Mouse (Mus musculus) monocyte, adult 5-6 weeks (primary cell): Measurements from ENCODE around the gene Rasgrf1. TPM values are rescaled to one million over a fixed set of nuclear protein-coding genes. Genes with fewer than 3 reads are reported as not detected.

ENCODE experiments used
- ATAC-seq: fragments of 153-309, 156-312 bp; replicated peaks from 2 replicates; pipeline ENCODE4 v1.8.0; 2017; ENCODE audit warnings: mild to moderate bottlenecking; ENCODE audit not compliant: low TSS enrichment, insufficient number of reproducible peaks, severe bottlenecking, poor library complexity, low FRiP score
- total RNA-seq: library from RNA; stranded (forward); fragments of 200-1000, 200-491, 200-594 nt; gene quantifications from 3 replicates; pipeline ENCODE4 v1.2.3, GENCODE M21; 2017

Rasgrf1 gene
- total RNA-seq, 1 experiment from 2014 or later, result 0.29 TPM

DNA sequence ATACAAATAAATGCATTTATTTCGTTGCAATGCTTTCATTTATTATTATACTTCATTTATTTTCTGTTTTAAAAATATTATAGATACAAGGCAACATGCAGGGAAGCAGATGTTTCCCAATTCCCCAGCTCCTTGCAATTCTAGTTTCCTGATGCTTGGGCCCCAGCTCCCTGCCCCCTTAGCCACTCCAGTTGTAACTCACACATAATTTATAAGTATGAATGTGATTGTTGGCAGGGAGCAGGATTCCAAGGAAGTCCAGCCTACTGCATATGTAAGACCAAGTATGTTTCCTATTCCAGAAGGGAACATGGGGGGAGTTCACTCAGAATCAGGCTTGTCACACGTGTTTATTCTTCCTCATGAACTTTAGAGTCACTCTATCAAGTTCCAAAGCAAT lies 102.1 kb downstream of the Rasgrf1 start:
- ATAC-seq, result no peak

DNA sequence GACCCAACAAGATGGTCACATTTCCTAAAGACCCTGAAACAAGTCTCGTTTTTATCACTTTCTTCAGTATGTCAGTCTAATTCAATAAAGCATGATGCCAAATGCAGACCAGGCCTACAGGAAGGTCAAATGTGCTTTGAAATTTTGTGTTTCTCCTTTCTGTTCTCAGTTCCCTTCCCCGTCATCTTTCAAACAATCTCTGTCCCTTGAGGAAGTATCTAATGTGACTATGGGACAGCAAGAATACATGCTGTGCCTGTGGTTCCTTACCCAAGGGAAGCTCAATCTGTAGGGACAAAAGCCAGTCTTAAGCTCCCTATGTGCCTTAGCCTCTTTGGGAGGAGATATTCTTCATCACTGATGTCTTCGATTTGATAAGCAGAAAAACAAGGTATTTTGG lies 104.9 kb downstream of the Rasgrf1 start:
- peak; percentile 59 for ATAC-seq

DNA sequence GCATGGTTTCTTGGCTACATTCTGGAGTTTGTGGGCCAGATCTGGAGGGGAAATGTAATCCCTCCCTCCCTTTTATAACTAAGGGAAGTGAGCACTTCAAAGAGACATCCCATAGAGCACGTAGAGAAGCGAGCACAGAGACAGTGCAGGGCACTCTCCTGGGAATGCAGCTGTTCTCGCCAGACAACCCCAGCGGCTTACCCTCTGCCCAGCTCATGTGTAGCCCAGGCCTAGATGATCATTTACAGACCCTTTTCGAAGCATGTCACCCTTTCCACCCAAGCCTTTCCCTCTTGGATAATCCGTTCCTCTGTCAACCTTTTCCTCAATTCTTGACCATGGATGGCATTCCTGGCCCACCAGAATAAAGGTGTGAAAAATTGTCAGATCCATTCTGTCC lies 106.5 kb downstream of the Rasgrf1 start:
- no peak for ATAC-seq

DNA sequence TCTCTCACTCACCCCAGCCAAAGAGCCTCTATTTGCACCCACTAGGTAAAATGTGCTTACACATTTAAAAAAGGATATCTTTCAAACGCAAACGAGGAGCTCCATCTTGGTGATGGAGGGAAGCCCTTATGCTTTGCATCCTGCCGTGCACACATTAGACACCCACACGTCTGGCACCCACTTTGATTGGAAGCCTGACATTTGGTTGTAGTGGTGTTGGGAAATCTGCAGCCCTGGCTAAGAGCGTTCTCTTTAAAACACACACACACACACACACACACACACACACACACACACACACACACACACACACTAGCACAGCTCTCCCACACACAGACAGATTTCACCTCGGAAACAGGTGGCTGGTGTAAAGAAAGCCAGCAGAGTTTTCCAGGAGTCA lies 111.2 kb downstream of the Rasgrf1 start:
- no peak for ATAC-seq

DNA sequence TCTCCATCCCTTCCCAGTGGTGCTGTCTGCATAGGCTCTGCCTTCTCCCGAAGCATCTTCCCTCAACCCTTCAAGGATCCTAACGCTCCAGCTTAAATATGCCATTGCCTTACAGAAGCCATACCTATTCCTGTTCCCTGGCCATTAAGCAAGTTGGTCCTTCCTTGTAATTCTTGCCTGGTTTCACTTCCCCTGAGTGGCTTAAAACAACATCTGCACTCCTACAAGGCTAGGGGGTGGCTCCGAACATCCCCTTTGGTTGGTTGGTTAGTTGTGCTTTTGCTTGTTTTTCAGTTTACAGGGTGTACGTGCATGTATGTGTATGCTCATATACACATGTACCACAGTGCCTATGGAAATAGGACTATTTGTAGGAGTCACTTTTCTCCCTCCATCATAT lies 111.7 kb downstream of the Rasgrf1 start:
- ATAC-seq, result peak; percentile 81

DNA sequence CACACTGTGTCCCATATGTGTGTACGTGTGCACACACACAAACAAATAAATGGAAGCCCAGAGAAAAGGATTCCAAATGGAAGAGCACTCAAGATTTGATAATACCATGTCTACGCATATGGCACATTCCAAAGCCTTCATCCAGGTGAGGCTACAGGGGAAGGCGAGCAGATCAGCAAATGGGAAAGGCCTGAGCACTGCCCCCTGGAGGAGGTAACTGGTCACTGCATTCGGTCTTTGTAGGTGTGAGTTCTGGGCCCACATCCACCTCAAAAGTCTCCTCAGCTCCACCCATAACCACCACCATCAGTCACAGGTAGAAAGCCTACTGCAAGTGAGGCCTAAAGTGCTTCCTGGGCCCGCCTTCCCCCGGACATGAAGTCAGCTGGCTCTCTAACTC lies 118.0 kb downstream of the Rasgrf1 start:
- ATAC-seq, result 0 out of 2 replicates have a peak, but pooled peaks have one; percentile 40

DNA sequence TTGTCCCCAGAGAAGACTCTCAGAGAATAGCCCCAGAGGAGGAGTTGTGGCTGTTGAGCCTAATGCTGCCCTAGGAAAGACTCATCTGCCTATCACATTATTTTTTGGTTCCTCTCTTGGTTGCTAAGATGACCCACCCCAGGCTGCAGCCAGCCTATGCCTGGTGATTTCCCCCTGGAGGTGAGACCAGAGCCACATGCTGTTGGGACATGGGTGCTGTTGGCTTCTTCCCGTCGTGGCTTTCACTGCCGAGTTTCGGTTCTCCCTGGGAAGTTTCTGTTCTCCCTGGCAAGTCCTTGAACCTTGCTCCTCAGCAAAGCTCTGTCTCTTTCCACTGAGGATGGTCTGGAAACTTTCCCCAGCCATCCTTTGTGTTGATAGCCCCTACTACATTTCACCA lies 124.2 kb downstream of the Rasgrf1 start:
- ATAC-seq, result peak; percentile 96

DNA sequence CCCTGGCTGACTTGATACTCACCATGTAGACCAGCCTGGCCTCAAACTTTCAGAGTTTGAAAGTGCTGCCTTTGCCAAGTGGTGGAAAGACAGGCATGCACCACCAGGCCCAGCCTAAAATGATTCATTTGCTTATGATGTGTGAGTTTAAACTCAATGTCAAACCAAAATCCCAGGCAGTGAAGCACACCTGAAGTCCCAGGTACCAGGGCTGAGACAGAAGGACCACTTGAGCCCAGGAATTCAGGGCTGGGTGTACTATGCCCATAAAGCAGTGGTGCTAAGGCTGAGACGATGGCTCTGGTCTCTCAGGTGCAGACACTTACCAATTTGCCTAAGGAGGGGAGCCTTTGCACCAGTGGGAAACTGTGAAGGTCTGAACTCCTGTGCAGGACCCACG lies 125.5 kb downstream of the Rasgrf1 start:
- no peak for ATAC-seq

DNA sequence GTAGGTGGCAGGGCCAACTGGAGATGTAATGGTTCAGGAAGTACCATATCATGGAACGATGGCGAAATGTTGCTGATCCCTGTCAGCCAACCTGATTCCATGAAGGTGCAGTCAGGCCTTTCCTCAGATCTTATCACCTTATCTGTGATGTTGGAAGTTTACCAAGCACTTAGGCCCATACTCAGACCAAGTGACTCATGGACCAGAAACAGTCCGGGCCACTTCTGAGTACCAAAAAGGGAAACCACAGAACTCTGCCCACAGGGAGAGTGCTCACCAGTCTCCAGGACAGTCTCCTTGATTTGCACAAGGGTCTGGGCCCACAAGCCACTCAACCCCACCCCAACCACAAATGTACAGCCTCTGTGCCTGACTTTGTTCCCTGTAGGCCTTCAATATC lies 126.1 kb downstream of the Rasgrf1 start:
- ATAC-seq, result no peak

DNA sequence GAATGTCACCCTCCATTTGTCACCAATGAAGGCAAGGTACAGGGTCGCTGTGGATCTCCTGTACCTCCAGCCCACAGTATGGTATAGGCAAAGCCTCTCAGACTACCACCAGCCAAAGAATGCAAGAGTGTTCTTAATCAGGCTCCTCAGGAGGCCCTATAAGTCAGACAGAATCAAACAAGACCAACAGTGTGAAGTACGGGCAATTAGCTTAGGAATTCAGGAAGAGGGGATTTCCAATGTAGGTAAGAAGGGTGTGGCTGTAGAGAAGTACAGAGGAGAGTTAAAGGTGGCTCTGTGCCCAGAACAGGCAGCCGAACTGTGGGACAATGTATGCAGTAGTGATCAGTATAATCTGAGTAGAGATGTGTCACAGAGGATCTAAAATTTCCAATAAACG lies 126.6 kb downstream of the Rasgrf1 start:
- ATAC-seq, result no peak

DNA sequence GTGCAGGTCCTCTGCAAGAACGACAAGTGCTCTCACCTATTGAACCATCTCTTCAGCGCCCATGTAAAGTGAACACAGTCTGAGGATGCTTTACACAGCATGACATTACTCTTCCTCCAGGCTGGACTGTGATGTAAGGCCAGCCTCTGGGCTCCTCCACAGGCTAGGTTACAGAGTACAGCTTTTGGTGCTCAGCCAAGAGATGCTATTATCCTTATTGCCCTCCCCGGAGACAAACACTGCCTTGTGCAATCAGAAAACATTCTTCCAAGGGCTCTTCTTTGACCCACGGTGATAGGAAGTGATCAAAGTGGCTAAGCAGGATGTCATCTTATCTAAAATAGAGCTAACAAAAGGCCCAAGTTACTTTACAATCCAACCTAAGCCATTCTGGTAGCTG lies 128.8 kb downstream of the Rasgrf1 start:
- ATAC-seq, result no peak

DNA sequence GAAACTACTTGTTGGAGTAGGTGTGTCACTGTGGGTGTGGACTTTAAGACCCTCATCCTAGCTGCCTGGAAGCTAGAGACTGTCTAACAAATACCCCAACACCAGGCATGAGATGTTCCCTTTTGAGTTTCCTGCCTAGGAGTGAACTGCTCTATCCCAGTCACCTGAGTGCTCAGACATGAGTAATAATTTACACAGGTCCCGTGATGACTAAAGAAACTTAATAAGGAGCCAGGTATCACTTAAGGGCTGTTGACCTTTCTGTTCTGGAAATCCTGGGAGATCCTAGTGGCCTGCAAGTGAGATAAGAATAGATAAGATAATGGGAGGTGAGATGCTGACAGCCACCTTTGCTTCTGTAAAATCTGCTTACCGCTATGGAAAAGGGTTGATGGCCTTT lies 131.2 kb downstream of the Rasgrf1 start:
- ATAC-seq, result no peak

DNA sequence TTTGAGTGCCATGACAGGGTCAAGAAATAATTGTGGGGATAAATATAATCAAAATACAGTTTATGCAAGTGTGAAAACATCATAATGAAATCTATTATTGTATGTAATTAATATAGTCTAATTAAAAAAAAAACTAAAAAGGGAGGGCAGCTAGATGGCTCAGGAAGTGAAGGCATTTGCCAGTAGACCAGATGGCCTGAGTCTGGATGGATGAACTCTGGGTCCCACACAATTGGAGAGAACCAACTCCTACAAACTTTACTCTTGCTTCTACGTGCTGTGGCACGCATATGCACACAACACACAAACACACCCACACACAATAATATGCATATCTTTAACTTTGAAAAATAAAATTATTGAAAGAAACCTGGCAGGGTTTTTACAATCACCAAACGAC lies 131.8 kb downstream of the Rasgrf1 start:
- ATAC-seq, result no peak

DNA sequence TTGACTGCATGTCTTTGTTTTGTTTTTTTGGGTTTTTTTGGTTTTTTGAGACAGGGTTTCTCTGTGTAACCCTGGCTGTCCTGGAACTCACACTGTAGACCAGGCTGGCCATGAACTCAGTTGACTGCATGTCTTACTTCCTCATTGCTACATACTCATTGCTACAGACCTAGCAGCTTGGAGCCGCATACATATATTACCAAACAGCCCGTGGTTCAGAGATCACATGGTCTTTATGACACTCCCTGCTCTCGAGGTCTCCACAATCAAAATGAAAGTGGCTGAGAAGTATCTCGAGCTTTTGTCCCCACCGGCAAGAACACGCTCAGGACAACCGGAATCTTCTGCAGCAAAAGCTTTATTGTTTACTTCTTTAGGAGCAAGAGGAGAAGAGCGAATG lies 133.2 kb downstream of the Rasgrf1 start:
- peak; percentile 100 for ATAC-seq

DNA sequence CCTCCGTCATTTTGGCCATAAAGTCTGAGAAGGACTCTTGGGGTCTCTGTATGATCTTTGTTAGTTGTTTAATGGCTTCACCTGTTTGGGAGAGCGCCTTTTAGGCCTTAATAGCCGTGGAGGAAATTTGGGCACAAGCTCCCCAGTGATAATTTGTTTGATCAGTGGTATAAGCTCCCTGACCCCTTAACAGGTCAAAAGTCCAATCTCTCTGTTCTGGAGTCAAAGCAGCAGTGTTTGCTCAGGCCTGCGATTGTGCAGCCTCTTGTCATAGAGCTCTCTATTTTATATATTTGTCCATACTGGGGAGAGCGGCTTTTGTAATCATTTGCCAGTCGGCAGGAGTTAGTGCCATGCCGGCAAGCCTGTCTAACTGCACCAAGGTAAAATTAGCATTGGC lies 135.5 kb downstream of the Rasgrf1 start:
- no peak for ATAC-seq

DNA sequence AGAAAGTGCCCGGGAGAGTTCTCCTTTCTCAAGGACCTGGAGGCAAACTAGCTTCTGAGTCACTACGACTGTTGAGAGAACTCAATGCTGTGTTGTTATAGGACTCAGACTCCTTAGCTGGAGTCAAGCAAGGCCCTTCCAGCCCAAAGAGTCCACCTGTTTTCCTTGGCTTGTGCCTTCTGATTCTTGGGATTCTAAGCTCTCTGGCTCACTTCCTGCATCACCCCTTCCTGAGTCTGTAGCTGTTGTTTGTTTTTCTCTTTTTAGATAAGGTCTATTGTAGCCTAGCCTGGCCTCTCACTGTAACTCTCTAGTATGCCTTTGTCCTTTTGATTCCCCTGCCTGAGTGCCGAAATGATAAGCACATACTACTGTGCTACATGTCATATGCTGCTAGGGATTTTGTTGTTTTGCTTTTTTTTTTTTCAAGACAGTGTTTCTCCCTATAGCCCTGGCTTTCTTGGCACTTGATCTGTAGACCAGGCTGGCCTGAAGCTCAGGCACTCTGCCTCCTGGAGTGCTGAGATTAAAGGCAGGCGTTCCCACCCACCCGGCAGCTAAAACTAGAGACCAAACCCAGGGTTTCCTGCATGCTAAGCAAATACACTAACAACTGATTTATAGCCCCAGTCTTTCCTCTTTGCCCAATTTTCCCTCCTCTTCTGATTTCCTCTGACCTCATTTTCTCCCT lies 138.4 kb downstream of the Rasgrf1 start:
- ATAC-seq, result no peak

DNA sequence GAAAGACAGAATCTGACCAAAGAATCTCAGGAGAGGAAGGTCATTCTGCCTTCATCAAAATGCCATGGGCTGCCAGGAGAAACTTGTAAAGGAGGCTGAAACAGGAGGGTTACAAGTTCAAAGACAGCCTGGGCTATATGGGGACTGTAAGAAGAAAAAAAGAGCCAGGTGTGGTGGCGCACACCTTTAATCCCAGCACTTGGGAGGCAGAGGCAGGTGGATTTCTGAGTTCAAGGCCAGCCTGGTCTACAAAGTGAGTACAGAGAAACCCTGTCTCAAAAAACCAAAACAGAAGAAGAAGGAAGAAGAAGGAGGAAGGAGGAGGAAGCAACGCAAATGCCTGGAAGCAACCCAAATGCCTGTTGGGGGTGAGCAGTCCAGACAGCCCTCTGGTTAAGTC lies 144.1 kb downstream of the Rasgrf1 start, which contains the start of gene Ctsh:
TSS of gene Ctsh (plus strand) at position 301 of the 400 bp plus-strand sequence.
- ATAC-seq, result no peak

DNA sequence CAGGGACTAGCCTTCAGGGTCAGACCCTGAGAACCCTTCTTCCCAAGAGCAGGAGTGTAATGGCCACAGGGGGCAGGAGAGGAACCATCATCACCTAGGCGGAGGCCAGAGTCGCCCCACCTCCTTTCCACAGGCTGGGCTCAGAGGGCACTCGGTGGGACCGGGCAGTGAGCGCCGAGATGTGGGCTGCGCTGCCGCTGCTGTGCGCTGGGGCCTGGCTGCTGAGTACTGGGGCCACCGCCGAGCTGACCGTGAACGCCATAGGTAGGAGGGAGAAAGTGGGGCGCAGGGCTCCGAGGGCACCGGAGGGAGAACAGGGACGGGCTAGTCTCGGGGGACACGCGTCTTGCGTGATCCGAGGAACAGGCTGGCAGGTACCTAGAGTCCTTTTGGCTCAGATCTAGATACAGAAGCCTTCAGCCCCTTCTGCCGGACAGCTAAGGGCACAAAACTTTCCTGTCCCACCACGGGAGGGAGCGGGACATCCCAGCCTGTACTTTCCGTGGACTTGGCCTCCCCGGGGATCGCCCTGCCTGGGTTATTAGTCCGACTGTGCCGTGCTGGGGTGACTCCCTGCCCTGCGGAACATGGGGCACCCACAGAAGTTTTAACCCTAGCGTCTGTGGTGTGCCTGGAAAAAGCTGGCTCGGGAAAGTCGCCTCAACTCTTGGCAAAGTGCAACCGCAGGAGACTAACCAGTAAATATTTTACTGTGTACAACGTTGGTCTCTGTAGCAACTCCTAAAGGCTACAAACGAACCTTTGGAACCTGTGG lies 144.8 kb downstream of the Rasgrf1 start:
- ATAC-seq, result peak; percentile 96

DNA sequence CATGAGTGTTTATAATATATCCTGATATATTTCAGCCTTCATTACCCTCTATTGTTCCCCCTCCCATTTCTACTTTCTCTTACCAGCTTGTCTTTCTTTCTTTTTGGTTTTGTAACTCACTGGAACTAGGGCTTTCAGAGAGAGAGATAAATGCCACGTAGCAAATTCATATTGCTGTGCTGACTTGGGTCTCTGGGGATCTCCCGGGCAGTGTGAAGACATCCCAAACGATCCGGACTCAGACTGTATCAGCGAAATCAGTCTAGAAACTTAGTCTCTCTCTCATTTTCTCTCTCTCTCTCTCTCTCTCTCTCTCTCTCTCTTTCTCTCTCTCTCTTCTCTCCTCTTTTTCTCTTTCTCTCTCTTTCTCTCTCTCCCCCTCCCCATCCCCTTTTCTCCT lies 145.7 kb downstream of the Rasgrf1 start:
- ATAC-seq, result no peak

DNA sequence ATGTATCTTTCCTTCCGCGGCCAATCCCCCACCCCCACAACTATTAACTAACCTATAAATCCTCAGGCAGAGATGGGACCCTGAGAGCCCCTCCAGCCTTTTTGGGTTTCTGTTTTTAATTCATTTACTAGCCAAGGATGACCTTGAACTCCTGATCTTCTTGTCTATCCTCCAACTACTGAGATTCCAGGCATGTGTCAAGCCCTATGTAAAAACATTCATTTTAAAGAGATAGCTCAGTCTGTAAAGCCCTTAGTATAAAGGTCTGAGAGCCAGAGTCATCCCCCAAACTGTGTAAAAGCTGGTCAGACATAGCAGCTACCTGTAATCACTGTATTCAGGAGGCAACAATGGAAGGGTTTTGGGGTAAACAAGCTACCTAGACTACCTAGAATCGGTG lies 146.2 kb downstream of the Rasgrf1 start:
- no peak for ATAC-seq
